Mouse (Mus musculus) heart, embryonic 14.5 days (tissue): ENCODE data around the gene Gnat1. TPM values are rescaled to one million over a fixed set of nuclear protein-coding genes. Genes with fewer than 3 reads are reported as not detected.

Source experiments
- ATAC-seq: fragments of 200-750 bp; cut with Nextera tagmentation; 2 replicates; pipeline ENCODE4 v1.8.0; 2017; ENCODE audit warnings: low read depth, moderate TSS enrichment; ENCODE audit not compliant: insufficient number of reproducible peaks, insufficient read depth, low FRiP score
- H3K27ac ChIP-seq, 2 experiments: fragments of 200-500 bp in 1 of 2; fragments of 300-500 bp in 1 of 2; sonication (generic) in 1 of 2; replicated peaks in 1 of 2; 2 replicates each; pipeline ENCODE4 v1.5.1; 2012 to 2014; ENCODE audit warnings: low read depth in 2 of 2, low read length in 2 of 2, control low read depth in 1 of 2, mild to moderate bottlenecking in 1 of 2, mixed read lengths in 1 of 2; ENCODE audit not compliant: control insufficient read depth in 1 of 2, insufficient read depth in 1 of 2
- H3K27me3 ChIP-seq: fragments of 300-500 bp; sonication (generic); 2 replicates; pipeline ENCODE4 v1.6.1; 2014; ENCODE audit warnings: mild to moderate bottlenecking, low read length, control low read depth; ENCODE audit not compliant: control insufficient read depth, insufficient read depth
- H3K36me3 ChIP-seq: fragments of 300-500 bp; sonication (generic); 2 replicates; pipeline ENCODE4 v1.6.1; 2014; ENCODE audit warnings: mild to moderate bottlenecking, control low read depth, low read length, mixed read lengths; ENCODE audit not compliant: control insufficient read depth, insufficient read depth
- H3K4me1 ChIP-seq, 2 experiments: fragments of 200-500 bp in 1 of 2; fragments of 300-500 bp in 1 of 2; sonication (generic) in 1 of 2; 2 replicates each; pipeline ENCODE4 v1.6.1; 2012 to 2014; ENCODE audit warnings: low read length in 2 of 2, control low read depth in 1 of 2, mixed read lengths in 1 of 2; ENCODE audit not compliant: control insufficient read depth in 2 of 2, insufficient read depth in 2 of 2
- H3K4me2 ChIP-seq: fragments of 300-500 bp; sonication (generic); 2 replicates; pipeline ENCODE4 v1.6.1; 2014; ENCODE audit warnings: mild to moderate bottlenecking, low read length
- H3K4me3 ChIP-seq, 2 experiments: fragments of 200-500 bp in 1 of 2; fragments of 300-500 bp in 1 of 2; sonication (generic) in 1 of 2; 2 replicates each; pipeline ENCODE4 v1.5.1; 2012 to 2014; ENCODE audit warnings: low read length in 2 of 2, mild to moderate bottlenecking in 2 of 2, control low read depth in 1 of 2, low read depth in 1 of 2, moderate library complexity in 1 of 2; ENCODE audit not compliant: control insufficient read depth in 1 of 2, insufficient read depth in 1 of 2
- H3K9ac ChIP-seq: fragments of 300-500 bp; sonication (generic); 2 replicates; pipeline ENCODE4 v1.6.1; 2014; ENCODE audit warnings: mild to moderate bottlenecking, low read length
- H3K9me3 ChIP-seq: fragments of 300-500 bp; sonication (generic); 2 replicates; pipeline ENCODE4 v1.6.1; 2016; ENCODE audit warnings: low read length, control low read depth; ENCODE audit not compliant: control insufficient read depth
- WGBS: fragments of 180-500 bp; shearing (Covaris S2); extraction: QIAGEN DNeasy Blood & Tissue Kit; methylation state at CpG from one replicate; pipeline ENCODE4 v1.1.7; 2014; 5-methylcytosine and 5-hydroxymethylcytosine counted together
- polyA plus RNA-seq: library from polyadenylated mRNA; unstranded; fragments of >200 nt; fragmentation: Nextera tagmentation; extraction: Ambion mirVana; gene quantifications from 2 replicates; pipeline ENCODE4 v1.2.1, GENCODE M21; 2014

Gnat1 gene
- polyA plus RNA-seq, 1 experiment from 2014 or later, result 0.63 TPM

DNA sequence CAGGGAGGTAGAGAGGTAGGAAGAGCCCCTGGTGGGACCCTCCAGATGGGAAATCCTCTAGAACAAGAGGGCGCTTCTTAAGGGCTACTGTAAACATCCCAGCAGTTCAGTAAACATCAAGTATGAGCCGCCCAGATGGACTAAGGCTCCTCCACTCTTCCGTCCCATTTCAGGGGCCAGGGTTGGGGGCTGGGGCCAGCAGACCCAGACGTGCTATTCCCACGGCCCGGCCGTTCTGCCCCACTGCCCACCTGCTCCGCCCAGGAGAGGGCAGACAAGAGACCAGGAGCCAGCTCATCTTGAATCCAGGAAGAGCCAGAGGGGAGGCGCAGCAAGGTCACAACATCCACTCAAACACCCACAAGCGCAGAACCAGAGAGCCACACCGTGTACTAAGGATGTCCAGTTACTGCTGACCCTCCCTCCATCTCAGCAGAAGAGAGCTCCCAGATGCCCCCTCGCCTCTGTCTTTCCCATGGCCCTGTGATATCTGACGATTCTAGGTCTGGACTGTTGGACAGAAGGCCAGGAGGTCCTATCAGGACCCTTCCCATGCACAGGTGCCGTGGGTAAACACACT lies 19.2 kb upstream of the Gnat1 start:
- Histone ChIP-seq H3K9ac (peak overlapping the region; percentile 1; the same call in 1 of the 2 replicates), H3K9me3 (no peaks in the 10 kb centered on the region), H3K4me2 (no peak overlapping the region), H3K4me3 (no peak overlapping the region), H3K27ac (peak overlapping the region in 1 of 2 experiments; percentile 9; a peak in 1 of 4 replicates), H3K4me1 (peaks cover 45 to 46% of the 10 kb centered on the region in 2 experiments), H3K36me3 (0 out of 2 replicates have a peak, but pooled peaks cover 3% of the 10 kb centered on the region), H3K27me3 (no peaks in the 10 kb centered on the region)
- no peak for ATAC-seq
- WGBS, result 28% methylated on average over 14 of the region's 14 CpGs

- no peak for ATAC-seq
- H3K27ac ChIP-seq, result no peak overlapping the region
- 49% methylated on average over 14 of the region's 14 CpGs for WGBS
Observed at GRCm38 (mm10) chr9:107697811-107698521, 18.5 kb upstream of the Gnat1 start.

DNA sequence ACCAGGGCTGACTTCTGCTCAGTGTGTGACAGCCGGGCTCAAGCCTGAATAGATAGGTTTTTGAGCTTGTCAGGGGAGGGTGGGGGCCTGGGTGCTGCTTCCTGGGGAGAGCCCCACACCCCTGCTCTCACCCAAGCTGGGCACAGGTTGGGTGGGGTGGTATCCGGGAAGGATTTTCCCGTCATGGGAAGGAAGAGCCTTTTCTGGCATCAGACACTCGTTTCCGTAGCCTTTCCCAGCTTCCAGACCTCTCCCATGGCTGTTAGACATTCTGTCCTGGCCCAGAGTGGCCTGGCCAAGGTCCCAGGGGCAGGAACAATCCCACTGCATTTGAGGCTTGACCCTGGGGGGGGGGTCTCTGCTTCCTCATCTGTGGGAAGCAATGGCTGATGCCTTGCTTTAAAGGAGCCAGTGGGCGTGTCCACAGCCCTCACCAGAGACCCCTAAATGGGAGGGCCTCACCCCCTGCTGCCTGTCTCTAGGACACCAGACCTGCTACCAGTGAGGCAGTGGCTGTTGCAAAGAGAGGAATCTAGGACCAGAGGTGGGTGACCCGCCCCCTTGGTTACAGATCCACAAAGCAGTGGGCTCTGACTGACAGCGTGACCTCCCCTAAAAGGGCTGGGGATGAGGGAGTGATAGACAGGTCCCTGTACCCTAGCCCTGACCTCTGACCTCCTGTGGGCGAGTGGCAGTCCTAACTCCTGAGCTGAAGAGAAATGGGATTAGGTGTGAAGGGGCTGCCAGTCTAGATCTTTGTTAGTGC lies 17.5 kb upstream of the Gnat1 start:
- ATAC-seq, result no peak
- Histone ChIP-seq H3K4me2 (no peak overlapping the region), H3K4me1 (peaks cover 49 to 53% of the 10 kb centered on the region in 2 experiments), H3K9ac (no peak overlapping the region), H3K36me3 (peaks cover 4% of the 10 kb centered on the region; the same call in 1 of the 2 replicates), H3K9me3 (no peaks in the 10 kb centered on the region), H3K4me3 (no peak overlapping the region), H3K27me3 (no peaks in the 10 kb centered on the region), H3K27ac (peak overlapping the region in 1 of 2 experiments; percentile 50; a peak in 2 of 4 replicates)
- 65% methylated on average over 9 of the region's 9 CpGs for WGBS

More at GRCm38 (mm10) chr9:107697811-107698521, 18.5 kb upstream of the Gnat1 start:
- Histone ChIP-seq H3K27me3 (no peaks in the 10 kb centered on the region), H3K4me3 (no peak overlapping the region), H3K9ac (no peak overlapping the region), H3K9me3 (no peaks in the 10 kb centered on the region), H3K36me3 (0 out of 2 replicates have a peak, but pooled peaks cover 3% of the 10 kb centered on the region), H3K4me1 (peaks cover 50 to 52% of the 10 kb centered on the region in 2 experiments), H3K4me2 (no peak overlapping the region)

DNA sequence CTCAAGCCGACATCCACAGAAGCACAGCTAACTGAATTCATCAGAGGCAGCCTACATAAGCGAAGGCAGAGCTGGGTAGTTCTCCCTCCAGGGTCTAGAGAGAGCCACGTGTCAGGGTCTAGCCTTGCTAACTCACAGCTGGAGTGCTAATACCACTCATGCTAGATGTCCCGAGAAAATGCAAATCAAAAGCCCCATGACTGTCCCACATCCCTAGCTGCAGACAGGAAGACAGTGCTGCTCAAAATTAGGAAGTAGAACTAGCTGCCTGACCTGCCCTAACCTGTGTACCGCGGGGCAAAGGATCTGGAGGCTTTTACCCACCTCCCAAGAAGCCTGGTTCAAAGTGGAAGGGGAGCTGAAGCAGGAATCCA lies 16.6 kb upstream of the Gnat1 start:
- ATAC-seq, result no peak
- no peak overlapping the region for H3K4me3 ChIP-seq
- H3K4me1 ChIP-seq, result peaks cover 46 to 53% of the 10 kb centered on the region in 2 experiments
- H3K9ac ChIP-seq, result no peak overlapping the region
- peak overlapping the region in 1 of 2 experiments; percentile 50; a peak in 1 of 4 replicates for H3K27ac ChIP-seq
- no peaks in the 10 kb centered on the region for H3K27me3 ChIP-seq
- no peak overlapping the region for H3K4me2 ChIP-seq
- H3K36me3 ChIP-seq, result peaks cover 8% of the 10 kb centered on the region; the same call in 1 of the 2 replicates
- H3K9me3 ChIP-seq, result no peaks in the 10 kb centered on the region
- WGBS, result 48% methylated on average over 6 of the region's 6 CpGs

- Histone ChIP-seq H3K27me3 (no peaks in the 10 kb centered on the region), H3K4me3 (no peak overlapping the region), H3K4me2 (no peak overlapping the region), H3K4me1 (peaks cover 45 to 53% of the 10 kb centered on the region in 2 experiments), H3K27ac (0 out of 4 replicates have a peak overlapping the region, but pooled peaks of 1 of the 2 experiments have one; percentile 19), H3K9ac (no peak overlapping the region), H3K36me3 (peaks cover 6% of the 10 kb centered on the region; the same call in 1 of the 2 replicates), H3K9me3 (no peaks in the 10 kb centered on the region)
- WGBS, result 82% methylated on average over 12 of the region's 12 CpGs
- ATAC-seq, result no peak
Observed at GRCm38 (mm10) chr9:107695441-107696105, 16.1 kb upstream of the Gnat1 start.

DNA sequence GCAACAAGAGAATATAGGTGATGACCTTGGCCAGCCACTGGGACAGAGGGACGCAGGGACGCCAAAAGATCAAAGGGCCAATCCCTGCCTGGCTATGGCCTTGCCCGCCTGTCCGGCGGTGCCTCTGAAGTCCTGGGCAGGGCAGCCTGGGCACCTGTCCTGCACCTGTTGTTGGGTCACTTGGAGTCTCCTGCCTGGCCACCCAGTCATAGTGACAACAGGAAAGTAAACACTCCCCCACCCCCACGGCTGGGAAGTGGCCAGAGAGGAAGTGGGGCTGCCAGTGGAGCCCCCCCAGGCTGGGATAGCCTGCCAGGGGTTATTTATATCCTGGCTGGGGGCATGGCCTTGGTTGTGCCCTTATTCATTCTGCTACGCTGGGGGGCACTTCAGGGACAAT lies 15.1 kb upstream of the Gnat1 start:
- no peak overlapping the region for H3K4me2 ChIP-seq
- no peak overlapping the region for H3K9ac ChIP-seq
- no peak overlapping the region for H3K27ac ChIP-seq
- no peak for ATAC-seq
- peaks cover 7% of the 10 kb centered on the region; the same call in 1 of the 2 replicates for H3K36me3 ChIP-seq
- no peak overlapping the region for H3K4me3 ChIP-seq
- H3K9me3 ChIP-seq, result no peaks in the 10 kb centered on the region
- H3K4me1 ChIP-seq, result peaks cover 38 to 44% of the 10 kb centered on the region in 2 experiments
- no peaks in the 10 kb centered on the region for H3K27me3 ChIP-seq
- 63% methylated on average over 7 of the region's 7 CpGs for WGBS

- Histone ChIP-seq H3K27ac (no peak overlapping the region), H3K4me1 (peaks cover 27 to 34% of the 10 kb centered on the region in 2 experiments)
Observed at GRCm38 (mm10) chr9:107693433-107693987, 14.0 kb upstream of the Gnat1 start.

More at GRCm38 (mm10) chr9:107693433-107693987, 14.0 kb upstream of the Gnat1 start:
- Histone ChIP-seq H3K4me3 (no peak overlapping the region), H3K9me3 (no peaks in the 10 kb centered on the region), H3K27me3 (no peaks in the 10 kb centered on the region), H3K9ac (no peak overlapping the region), H3K4me2 (no peak overlapping the region), H3K36me3 (peaks cover 8% of the 10 kb centered on the region; the same call in 1 of the 2 replicates)
- WGBS, result 58% methylated on average over 4 of the region's 4 CpGs
- ATAC-seq, result no peak
